Mouse (Mus musculus) thymus, adult 2 months (tissue): ENCODE results near the gene Klhdc7b.

ENCODE experiments used
- CTCF ChIP-seq: fragments of 200-500 bp; IDR thresholded peaks from 2 replicates; pipeline ENCODE4 v1.5.1; 2012; ENCODE audit warnings: mild to moderate bottlenecking, control low read depth, low read length, moderate library complexity, borderline replicate concordance; ENCODE audit not compliant: control insufficient read depth, poor library complexity, insufficient read depth; ENCODE audit errors: extremely low read depth
- POLR2A ChIP-seq: fragments of 200-500 bp; IDR thresholded peaks from 2 replicates; pipeline ENCODE4 v1.6.1; 2012; ENCODE audit warnings: mild to moderate bottlenecking, low read length, control low read depth, moderate library complexity; ENCODE audit not compliant: control insufficient read depth, poor library complexity, insufficient read depth; ENCODE audit errors: extremely low read depth

- TF ChIP-seq POLR2A (no peak), CTCF (no peak)
These were observed 19.6 kb upstream of the Klhdc7b start for GRCm38 (mm10) chr15:89365141-89365551.
